Mouse (Mus musculus) cerebellum, adult 11-12 months (tissue): ENCODE measurements at regions not wholly inside any gene's neighbourhood (a gene's known extent, or its start where the extent isn't known, plus 50 kb on each side); places are given as distances from the start of the nearest gene placed in this dataset.

Experiments used
- DNase-seq: peaks from one replicate; pipeline ENCODE4 v3.0.0; 2022

- no peak for DNase-seq
Observed at GRCm38 (mm10) chr9:43469215-43469614, 158.6 kb downstream of the Trim29 start.

GRCm38 (mm10) chr9:43472231-43472630 is 161.6 kb downstream of the Trim29 start:
- no peak for DNase-seq

GRCm38 (mm10) chr9:43473164-43473563 is 162.5 kb downstream of the Trim29 start:
- no peak for DNase-seq

- no peak for DNase-seq
Observed at GRCm38 (mm10) chr9:43473601-43474302, 163.1 kb downstream of the Trim29 start.

GRCm38 (mm10) chr9:43474303-43474643 is 163.6 kb downstream of the Trim29 start:
- DNase-seq, result no peak

GRCm38 (mm10) chr9:43480826-43481591 is 170.4 kb downstream of the Trim29 start:
- DNase-seq, result no peak

- DNase-seq, result no peak
Observed at GRCm38 (mm10) chr9:43482101-43483090, 171.7 kb downstream of the Trim29 start.

GRCm38 (mm10) chr9:43483195-43483594 is 172.5 kb downstream of the Trim29 start:
- no peak for DNase-seq

- DNase-seq, result no peak
Observed at GRCm38 (mm10) chr9:43483906-43484305, 173.3 kb downstream of the Trim29 start.

- no peak for DNase-seq
Observed at GRCm38 (mm10) chr9:43486704-43487103, 176.1 kb downstream of the Trim29 start.

- DNase-seq, result no peak
Observed at GRCm38 (mm10) chr9:43489205-43489604, 178.6 kb downstream of the Trim29 start.

- no peak for DNase-seq
Observed at GRCm38 (mm10) chr9:43491024-43491751, 180.5 kb downstream of the Trim29 start.

GRCm38 (mm10) chr9:43492236-43493000 is 181.8 kb downstream of the Trim29 start:
- no peak for DNase-seq

GRCm38 (mm10) chr9:43498596-43498995 is 187.9 kb downstream of the Trim29 start:
- no peak for DNase-seq

- no peak for DNase-seq
Observed at GRCm38 (mm10) chr9:43504270-43504932, 193.8 kb downstream of the Trim29 start.

GRCm38 (mm10) chr9:43505856-43506255 is 195.2 kb downstream of the Trim29 start:
- DNase-seq, result no peak

GRCm38 (mm10) chr9:43506276-43506675 is 195.6 kb downstream of the Trim29 start:
- DNase-seq, result no peak

- DNase-seq, result no peak
Observed at GRCm38 (mm10) chr9:43512806-43513205, 202.2 kb downstream of the Trim29 start.

GRCm38 (mm10) chr9:43514731-43515458 is 204.2 kb downstream of the Trim29 start:
- DNase-seq, result no peak

- DNase-seq, result no peak
Observed at GRCm38 (mm10) chr9:43520931-43521330, 210.3 kb downstream of the Trim29 start.
